Mouse (Mus musculus) olfactory bulb, adult 2 months (tissue): ENCODE measurements around the gene Gm4788.
"Not testable (repeated sequence)": the region's sequence is repeated elsewhere in the genome, so short reads cannot be mapped to it uniquely, and the experiment has no call there.

Experiments used
- CTCF ChIP-seq: fragments of 200-500 bp; IDR thresholded peaks from 2 replicates; pipeline ENCODE4 v1.5.1; 2012; ENCODE audit warnings: low read depth, mild to moderate bottlenecking, low read length, moderate library complexity; ENCODE audit not compliant: insufficient read depth
- POLR2A ChIP-seq: fragments of 200-500 bp; IDR thresholded peaks from 2 replicates; pipeline ENCODE4 v1.6.1; 2012; ENCODE audit warnings: mild to moderate bottlenecking, low read depth, low read length, moderate library complexity; ENCODE audit not compliant: insufficient read depth

DNA sequence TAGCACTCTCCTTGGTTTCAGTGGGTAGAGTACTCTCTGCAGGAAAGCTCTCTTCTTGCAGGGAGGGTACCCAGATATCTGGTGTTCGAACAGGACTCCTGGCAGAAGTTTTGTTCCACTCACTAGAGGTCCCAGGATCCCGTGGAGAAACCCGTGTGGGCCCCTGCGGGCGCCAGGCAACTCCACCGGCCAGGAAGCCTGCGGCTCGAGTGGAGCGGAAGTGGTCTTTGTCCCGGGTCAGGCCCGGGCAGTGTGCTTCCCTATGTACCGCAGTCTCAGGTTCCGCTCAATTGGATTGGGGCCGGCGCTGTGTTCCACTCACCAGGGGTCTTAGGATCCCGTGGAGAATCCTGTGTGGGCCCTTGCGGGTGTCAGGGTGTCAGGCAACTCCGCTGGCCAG, 131.1 kb downstream of the Gm4788 start:
- TF ChIP-seq CTCF, POLR2A: not testable (repeated sequence)
